Mouse (Mus musculus) ES-E14 (cell line): ENCODE results near the gene Otud4. TPM values are rescaled to one million over a fixed set of nuclear protein-coding genes. Genes with fewer than 3 reads are reported as not detected.
"Not testable (repeated sequence)": the region's sequence is repeated elsewhere in the genome, so short reads cannot be mapped to it uniquely, and the experiment has no call there.

ENCODE experiments used
- DNase-seq: peaks from one replicate; pipeline ENCODE4 v3.0.0-alpha.2; 2013; ENCODE audit warnings: low read depth, low spot score
- H3K27ac ChIP-seq: 2 replicates; pipeline ENCODE4 v1.5.1; 2012; ENCODE audit warnings: low read depth, mild to moderate bottlenecking, low read length, moderate library complexity, mixed read lengths; ENCODE audit not compliant: poor library complexity, insufficient read depth, severe bottlenecking
- H3K36me3 ChIP-seq: 2 replicates; pipeline ENCODE4 v1.6.1; 2012; ENCODE audit warnings: mild to moderate bottlenecking, low read length, moderate library complexity, mixed read lengths; ENCODE audit not compliant: control insufficient read depth, poor library complexity, insufficient read depth, severe bottlenecking
- H3K4me1 ChIP-seq, 2 experiments: fragments of 150-350 bp in 1 of 2; sonication (generic) in 1 of 2; 2 replicates each; pipeline ENCODE4 v1.6.1; 2012; ENCODE audit warnings: low read length in 2 of 2, mild to moderate bottlenecking in 1 of 2, mixed read lengths in 1 of 2; ENCODE audit not compliant: control insufficient read depth in 2 of 2, insufficient read depth in 2 of 2, poor library complexity in 1 of 2
- H3K4me3 ChIP-seq, 2 experiments: fragments of 150-350 bp in 1 of 2; sonication (generic) in 1 of 2; 2 replicates each; pipeline ENCODE4 v1.5.1; 2012; ENCODE audit warnings: low read length in 2 of 2, low read depth in 1 of 2, mild to moderate bottlenecking in 1 of 2, mixed read lengths in 1 of 2; ENCODE audit not compliant: insufficient read depth in 1 of 2, poor library complexity in 1 of 2, severe bottlenecking in 1 of 2
- H3K9ac ChIP-seq: 2 replicates; pipeline ENCODE4 v1.6.1; 2012; ENCODE audit warnings: low read depth, mild to moderate bottlenecking, low read length, mixed read lengths; ENCODE audit not compliant: poor library complexity, insufficient read depth, severe bottlenecking
- H3K9me3 ChIP-seq: fragments of 150-350 bp; sonication (generic); 2 replicates; pipeline ENCODE4 v1.6.1; 2012; ENCODE audit warnings: low read depth, mild to moderate bottlenecking, low read length; ENCODE audit not compliant: control insufficient read depth, insufficient read depth
- CHD2 ChIP-seq: IDR thresholded peaks from 2 replicates; pipeline ENCODE4 v1.6.1; 2014; ENCODE audit warnings: mild to moderate bottlenecking, low read depth, low read length, inconsistent platforms
- HCFC1 ChIP-seq: IDR thresholded peaks from 2 replicates; pipeline ENCODE4 v1.6.1; 2012; ENCODE audit warnings: low read length, inconsistent platforms, borderline replicate concordance; ENCODE audit not compliant: insufficient read depth
- MAFK ChIP-seq: IDR thresholded peaks from 2 replicates; pipeline ENCODE4 v1.6.1; 2014; ENCODE audit warnings: mild to moderate bottlenecking, low read depth, low read length, inconsistent platforms; ENCODE audit not compliant: insufficient read depth
- ZC3H11A ChIP-seq: IDR thresholded peaks from 2 replicates; pipeline ENCODE4 v1.6.1; 2012; ENCODE audit warnings: low read depth, mild to moderate bottlenecking, inconsistent platforms, low read length, borderline replicate concordance
- ZNF384 ChIP-seq: IDR thresholded peaks from 2 replicates; pipeline ENCODE4 v1.6.1; 2012; ENCODE audit warnings: low read depth, low read length, inconsistent platforms
- in situ Hi-C, 2 experiments: fragments of 600-800 bp; cut with MboI; formaldehyde crosslinking; loops; one replicate each; pipeline ENCODE4 v1.15.1; 2025; ENCODE audit warnings: low sequenced_read_pairs in 2 of 2, inconsistent platforms in 1 of 2; ENCODE audit not compliant: unreplicated experiment in 2 of 2
- total RNA-seq: library from RNA; depleted of rRNA; stranded (reverse); fragments of 300-350 nt; gene quantifications from 2 replicates; pipeline ENCODE4 v1.2.3, GENCODE M21; 2012; rRNA removed

Gene Otud4
- total RNA-seq, result 58.9 and 74.2 TPM in 2 replicates

- Histone ChIP-seq H3K9ac (peak within 1 kb of the TSS; percentile 90), H3K36me3 (peaks cover 5% of the 10 kb centered on the region; the same call in 1 of the 2 replicates), H3K4me3 (peak within 1 kb of the TSS; percentile 81 to 87), H3K9me3 (no peaks in the 10 kb centered on the region), H3K27ac (peak within 1 kb of the TSS; percentile 78), H3K4me1 (peaks cover 5 to 6% of the 10 kb centered on the region in 2 experiments)
- TF ChIP-seq CHD2, result no peak
- TF ChIP-seq ZC3H11A, result no peak
- peak; percentile 55; the same call in 1 of the 2 replicates for TF ChIP-seq ZNF384
- DNase-seq, result no peak
- in situ Hi-C loops, result no loop called here
Measured at GRCm38 (mm10) chr8:79639586-79640451, at the start of gene Otud4. Gene Otud4, plus strand, starts transcription at chr8:79639618.

- Histone ChIP-seq H3K9me3 (no peaks in the 10 kb centered on the region), H3K4me1 (no peaks in the 10 kb centered on the region), H3K4me3 (no peak overlapping the region), H3K9ac (no peak overlapping the region), H3K27ac (no peak overlapping the region), H3K36me3 (peaks cover 5% of the 10 kb centered on the region)
- no peak for DNase-seq
- in situ Hi-C loops, result no loop called here
- no peak for TF ChIP-seq CHD2
- no peak for TF ChIP-seq MAFK
- TF ChIP-seq ZNF384, result no peak
Measured at GRCm38 (mm10) chr8:79600962-79601361, 38.5 kb upstream of the Otud4 start.

- DNase-seq, H3K9ac ChIP-seq, H3K4me3 ChIP-seq, H3K9me3 ChIP-seq, H3K36me3 ChIP-seq, H3K27ac ChIP-seq, H3K4me1 ChIP-seq, in situ Hi-C loops: not testable (repeated sequence)
- 0 out of 2 replicates have a peak, but pooled peaks have one; percentile 25 for TF ChIP-seq ZC3H11A
Measured at GRCm38 (mm10) chr8:79603204-79603603, 36.2 kb upstream of the Otud4 start.

GRCm38 (mm10) chr8:79606225-79606624 is 33.2 kb upstream of the Otud4 start:
- no peak for DNase-seq
- Histone ChIP-seq H3K27ac (no peak overlapping the region), H3K4me3 (no peak overlapping the region), H3K9ac (no peak overlapping the region), H3K9me3 (no peaks in the 10 kb centered on the region), H3K4me1 (no peaks in the 10 kb centered on the region; a peak in 1 of 4 replicates), H3K36me3 (peaks cover 3% of the 10 kb centered on the region; the same call in 1 of the 2 replicates)
- in situ Hi-C loops, result no loop called here
- no peak for TF ChIP-seq ZNF384
- 0 out of 2 replicates have a peak, but pooled peaks have one; percentile 26 for TF ChIP-seq ZC3H11A
- TF ChIP-seq MAFK, result no peak
- no peak for TF ChIP-seq CHD2
- no peak for TF ChIP-seq HCFC1

GRCm38 (mm10) chr8:79606751-79607300 is 32.6 kb upstream of the Otud4 start:
- no peak overlapping the region for H3K27ac ChIP-seq
- in situ Hi-C loops, result no loop called here
- DNase-seq, result no peak

More at GRCm38 (mm10) chr8:79606751-79607300, 32.6 kb upstream of the Otud4 start:
- TF ChIP-seq ZNF384 (no peak), MAFK (no peak), CHD2 (no peak), HCFC1 (no peak), ZC3H11A (no peak)
- H3K4me1 ChIP-seq, result no peaks in the 10 kb centered on the region; a peak in 1 of 4 replicates
- no peak overlapping the region; a peak in 1 of 4 replicates for H3K4me3 ChIP-seq
- no peak overlapping the region for H3K9ac ChIP-seq
- H3K36me3 ChIP-seq, result peaks cover 3% of the 10 kb centered on the region; the same call in 1 of the 2 replicates
- no peaks in the 10 kb centered on the region for H3K9me3 ChIP-seq
